Mouse (Mus musculus) common myeloid progenitor, adult 5-6 weeks (primary cell): ENCODE measurements at regions not wholly inside any gene's neighbourhood (a gene's known extent, or its start where the extent isn't known, plus 50 kb on each side); places are given as distances from the start of the nearest gene placed in this dataset.

Source experiments
- ATAC-seq: replicated peaks from 2 replicates; pipeline ENCODE4 v1.8.0; 2016; ENCODE audit warnings: low read depth, mild to moderate bottlenecking, moderate TSS enrichment, inconsistent platforms; ENCODE audit not compliant: poor library complexity, severe bottlenecking

DNA sequence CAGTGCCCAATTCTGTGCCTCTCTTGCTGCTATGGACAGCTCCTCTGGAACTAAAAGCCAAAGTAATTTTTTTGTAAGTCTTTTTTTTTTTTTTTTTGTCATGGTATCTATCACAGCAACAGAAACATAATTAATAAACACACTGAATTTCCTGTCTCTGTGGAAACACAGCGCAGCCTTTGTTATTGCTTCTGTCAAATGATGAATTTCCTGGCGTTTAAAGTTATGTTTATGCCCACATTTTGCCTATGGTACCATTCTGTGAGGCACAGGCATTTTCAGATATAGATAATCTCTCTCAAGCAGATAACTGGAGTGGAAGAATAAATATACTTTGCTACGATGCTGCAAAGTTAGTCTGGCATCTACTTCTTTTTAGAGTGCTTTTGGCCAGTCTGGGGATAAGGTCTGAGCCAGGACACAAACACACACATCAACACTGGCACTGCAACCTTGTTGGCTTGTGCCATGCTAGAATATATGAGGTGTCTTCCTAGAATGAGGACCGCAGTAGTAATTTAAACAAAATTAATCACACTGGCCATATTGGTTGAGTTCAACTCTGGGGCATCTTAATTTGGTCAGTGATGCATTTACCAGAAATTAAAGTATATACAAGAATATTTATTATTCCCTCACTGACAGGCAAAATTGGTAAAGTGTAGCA lies 227.9 kb upstream of the Gk2 start:
- ATAC-seq: no peak

DNA sequence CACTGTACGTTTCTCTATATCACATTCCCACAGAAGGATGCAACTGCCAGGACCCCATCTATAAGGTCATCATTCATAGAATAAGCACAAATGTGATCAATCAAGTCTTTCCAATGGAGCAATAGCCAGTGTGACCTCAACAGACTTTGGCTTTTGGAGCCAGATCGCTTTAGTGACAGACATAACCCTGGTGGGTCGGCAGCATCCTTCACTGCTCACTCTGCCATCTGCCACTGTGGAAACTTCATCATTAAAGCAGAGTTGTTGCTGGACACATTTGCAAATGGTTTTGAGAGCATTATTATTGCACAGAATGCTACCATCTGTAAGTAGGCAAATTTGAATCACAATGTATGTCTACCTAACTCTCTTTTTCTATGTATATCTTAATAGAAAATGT lies 212.9 kb upstream of the Gk2 start:
- ATAC-seq: no peak

DNA sequence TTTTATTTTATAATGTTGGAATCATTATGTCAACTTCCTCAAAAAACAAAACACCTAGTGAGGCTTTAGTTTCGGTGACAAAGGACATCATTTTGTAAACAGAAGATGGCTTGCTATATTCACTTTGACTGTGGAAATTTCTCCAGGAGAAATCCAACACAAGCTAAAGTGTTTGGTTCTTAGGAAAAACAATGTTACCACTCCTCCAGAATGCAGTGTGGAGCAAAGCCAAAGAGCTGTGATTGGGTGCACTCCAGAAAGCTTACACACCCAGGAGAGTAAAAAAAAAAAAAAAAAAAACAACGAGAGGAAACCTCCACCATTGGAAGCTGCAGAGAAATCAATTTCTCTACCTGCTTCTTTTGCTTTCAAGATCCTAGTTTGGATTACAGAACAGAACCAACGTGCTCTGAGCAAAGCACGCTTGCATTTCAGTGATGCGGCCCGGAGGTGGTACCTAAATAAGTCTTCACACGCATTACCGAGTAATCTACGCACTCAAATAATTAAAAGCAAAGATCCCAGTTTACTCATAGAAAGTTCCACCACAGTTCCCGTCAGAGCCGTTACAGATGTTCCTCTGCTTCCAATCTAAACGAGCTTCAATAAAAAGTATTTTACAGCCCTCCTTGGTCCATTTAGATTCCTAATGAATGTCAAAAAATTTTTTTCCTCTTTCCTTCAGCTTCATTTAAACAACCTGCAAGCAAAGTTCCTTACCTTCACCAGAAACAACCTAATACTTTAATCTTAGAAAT lies 199.5 kb upstream of the Gk2 start:
- no peak for ATAC-seq

DNA sequence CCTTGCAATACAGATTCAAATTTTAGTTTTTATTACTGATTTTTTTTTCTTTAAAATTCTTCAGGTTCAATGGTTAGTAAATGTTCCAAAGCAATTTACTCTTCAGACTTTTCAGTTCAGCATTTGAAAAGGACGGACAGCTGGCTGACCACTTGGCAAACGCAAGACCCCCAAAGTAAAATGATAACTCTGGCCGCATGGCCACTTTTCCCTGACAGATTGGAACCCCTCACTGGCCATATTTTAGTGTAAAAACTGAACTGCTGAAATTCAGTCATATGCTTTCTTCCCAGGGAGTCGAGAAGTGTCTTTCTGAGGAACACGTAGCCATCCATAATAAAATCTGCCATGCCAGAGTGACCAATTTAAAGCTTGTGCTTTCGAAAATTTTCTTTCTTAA lies 198.4 kb upstream of the Gk2 start:
- ATAC-seq: no peak

DNA sequence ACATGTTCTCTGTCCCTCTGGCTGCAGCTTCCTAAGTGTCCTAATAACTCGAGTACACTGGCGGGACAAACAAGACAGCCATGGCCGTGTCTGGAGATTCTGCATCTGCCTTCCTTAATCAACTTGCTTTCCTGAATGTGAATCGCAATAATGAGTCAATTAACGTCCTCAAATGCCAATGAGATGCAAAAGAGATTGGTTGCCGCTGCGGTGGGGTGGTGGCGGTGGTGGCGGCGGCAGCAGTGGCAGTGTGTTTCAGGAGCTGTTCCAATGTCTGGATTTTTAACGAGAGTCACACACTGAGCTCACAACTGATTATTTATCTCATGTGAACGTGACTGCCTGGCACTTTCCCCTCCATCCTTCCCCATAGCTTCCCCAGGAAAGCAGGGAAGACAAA lies 197.6 kb upstream of the Gk2 start:
- ATAC-seq: no peak

DNA sequence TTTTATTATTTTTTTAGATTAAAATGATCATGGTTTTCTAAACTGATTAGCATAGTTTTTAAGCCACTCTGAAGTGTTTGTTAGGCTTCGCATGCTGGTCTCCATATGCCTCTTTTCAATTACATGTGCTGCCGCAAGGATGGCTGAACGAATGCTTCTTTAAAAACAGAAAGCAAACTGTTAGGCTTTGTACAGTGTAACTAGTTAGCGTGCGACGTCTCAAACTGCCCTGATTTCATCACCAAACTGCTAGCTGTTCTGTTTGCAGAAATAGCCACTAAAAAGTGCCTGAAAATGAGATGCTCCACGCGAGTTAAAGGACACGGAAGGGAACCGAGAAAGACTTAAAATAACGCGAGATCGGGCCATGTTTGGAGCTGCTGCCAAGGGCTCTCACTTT lies 185.4 kb upstream of the Gk2 start:
- no peak for ATAC-seq

DNA sequence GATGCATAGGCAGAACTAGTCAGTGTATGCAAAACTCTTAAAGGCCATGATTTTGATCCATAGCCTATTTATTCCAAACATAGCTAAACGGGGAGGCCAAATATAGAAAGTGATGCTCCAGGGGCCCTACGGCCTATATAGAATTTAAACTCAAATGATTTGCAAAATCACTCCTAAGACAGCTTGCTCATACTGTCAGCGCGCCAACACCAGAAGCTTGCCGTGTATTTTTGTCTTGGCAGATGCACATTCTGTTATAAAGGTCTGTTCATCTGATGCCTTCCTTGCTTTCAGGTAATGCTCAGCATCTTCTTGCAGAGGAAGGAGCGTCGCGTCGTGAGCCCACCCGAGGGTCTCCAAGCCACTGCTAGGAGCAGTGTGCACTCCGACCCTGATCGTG lies 184.8 kb upstream of the Gk2 start:
- ATAC-seq: no peak

DNA sequence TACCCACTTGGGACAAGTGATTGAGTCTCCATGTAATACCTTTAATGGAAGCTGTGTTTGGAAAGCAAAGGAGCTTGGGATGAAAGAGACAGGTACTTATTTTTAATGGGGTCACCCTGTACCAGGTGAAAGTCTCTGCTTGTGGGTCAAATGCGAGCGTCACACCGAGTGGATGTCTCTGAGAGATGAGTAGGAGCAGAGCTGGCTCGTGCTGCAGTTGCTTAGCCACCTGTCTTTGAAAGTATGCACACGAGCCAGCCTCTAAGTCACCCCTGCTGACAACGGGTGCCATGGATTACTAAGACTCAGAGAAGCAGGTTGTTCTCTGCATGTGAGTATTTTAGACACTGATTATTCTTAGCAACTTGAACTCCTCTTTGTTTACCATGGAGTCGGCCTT lies 179.5 kb upstream of the Gk2 start:
- no peak for ATAC-seq

DNA sequence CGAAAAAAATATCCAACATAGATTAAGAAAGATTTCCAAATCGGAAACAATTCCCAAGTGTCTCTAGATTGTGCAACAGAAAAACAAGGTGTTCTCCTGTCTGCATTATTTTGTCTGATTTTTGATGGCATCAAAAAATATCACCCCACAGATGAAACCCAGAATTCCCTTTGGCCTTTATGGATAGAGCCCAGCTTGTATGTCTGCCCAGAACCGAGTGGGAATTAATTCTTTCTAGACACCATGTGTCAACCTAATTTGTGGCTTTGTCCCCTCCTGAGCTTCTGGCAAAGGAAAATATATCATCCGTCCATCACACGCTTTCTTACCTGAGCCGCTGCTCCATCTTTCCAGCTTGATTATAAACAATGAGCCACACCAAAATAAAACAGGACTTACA lies 176.9 kb upstream of the Gk2 start:
- no peak for ATAC-seq

DNA sequence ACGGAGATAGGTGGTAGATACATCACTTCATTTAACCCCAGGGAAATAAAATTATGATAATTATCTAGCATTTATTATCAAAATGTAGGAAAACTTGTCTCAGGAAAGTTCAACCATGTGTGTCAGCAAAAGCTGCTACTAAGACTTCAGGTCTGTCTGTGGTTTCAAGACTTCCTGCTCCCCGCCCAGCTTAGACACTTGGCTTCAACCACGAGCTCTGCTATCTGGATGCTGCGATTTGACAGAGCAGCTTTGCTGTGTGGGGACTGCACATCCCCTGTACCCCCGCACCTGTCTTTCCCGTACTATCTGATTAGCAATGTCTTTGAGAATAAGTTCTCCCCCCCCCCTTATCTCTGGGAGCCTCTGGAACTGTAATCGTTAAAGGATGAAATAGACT lies 176.0 kb upstream of the Gk2 start:
- peak; percentile 95 for ATAC-seq

DNA sequence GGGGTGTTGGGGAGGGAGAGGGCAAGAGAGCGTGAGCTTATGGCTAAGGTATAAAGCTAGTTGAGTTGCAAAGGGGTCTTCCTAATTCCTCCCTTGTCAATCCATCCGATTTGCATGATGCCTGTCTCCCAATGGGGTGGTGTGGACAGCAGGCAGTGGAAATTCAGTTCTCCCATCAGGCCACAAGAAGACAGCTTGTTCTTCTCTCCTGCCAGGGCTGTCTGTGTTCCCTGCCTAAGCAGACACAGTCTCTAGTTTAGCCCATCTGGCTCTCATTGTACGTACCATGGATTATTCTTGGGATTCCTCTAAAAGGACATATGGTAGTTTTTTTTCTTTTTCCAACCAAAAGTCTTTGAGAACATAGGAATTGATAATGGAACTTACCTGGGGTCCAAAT lies 168.4 kb upstream of the Gk2 start:
- ATAC-seq: no peak

DNA sequence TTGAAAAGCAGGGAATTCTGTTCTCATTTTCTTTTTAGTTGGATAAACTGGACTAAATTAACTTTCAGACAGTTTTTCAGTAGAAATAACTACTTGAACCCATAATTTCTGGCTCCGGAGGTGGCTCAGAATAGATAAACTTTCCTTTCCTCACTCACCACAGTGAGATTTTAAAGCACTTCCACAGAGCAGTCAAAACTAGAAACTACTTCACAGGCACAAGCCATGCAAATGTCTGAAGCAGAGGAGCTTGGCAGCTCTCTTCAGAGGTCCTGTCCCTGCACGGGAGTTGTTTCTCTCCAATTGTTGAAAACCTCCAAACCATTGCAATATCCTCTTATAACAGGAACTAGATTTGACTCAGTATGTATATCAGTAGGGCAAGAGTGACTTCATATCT lies 163.1 kb upstream of the Gk2 start:
- ATAC-seq: no peak

DNA sequence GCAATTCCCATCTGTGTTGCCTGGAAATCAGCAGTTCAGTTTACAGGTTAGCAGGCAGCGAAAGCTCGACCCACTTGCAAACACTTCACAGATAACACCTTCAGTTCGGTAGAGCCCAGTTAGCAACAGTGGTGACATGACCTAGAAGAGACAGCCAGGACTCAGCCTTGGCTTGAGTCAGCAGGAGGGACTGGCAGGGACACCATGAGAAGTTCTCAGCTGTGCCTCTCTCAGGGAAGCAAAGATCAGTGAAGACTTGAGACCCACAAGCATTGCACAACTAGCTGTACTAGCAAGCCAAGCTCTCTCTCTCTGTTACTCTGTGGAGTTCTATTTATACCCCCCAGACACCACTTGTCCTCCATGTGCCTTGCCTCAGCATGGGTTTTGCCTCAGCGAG lies 161.6 kb upstream of the Gk2 start:
- no peak for ATAC-seq

DNA sequence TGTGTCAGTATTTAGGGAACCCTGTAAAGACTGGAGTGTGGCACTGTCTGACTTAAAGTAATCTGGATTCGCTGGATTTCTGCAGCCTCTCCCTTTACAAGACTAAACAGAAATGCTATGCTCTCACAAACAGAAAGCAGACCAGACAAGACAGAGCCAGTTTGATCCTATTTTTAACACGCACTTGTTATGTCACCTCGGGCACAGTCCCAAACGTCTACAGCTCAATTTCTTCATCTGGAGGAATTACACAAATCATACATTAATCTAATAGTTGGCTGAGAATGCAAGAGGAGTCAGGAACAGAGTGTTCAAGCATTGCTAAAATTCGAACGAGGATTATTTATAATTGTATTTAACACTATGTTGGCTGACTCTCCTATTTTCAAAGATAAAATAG lies 145.4 kb upstream of the Gk2 start:
- no peak for ATAC-seq

DNA sequence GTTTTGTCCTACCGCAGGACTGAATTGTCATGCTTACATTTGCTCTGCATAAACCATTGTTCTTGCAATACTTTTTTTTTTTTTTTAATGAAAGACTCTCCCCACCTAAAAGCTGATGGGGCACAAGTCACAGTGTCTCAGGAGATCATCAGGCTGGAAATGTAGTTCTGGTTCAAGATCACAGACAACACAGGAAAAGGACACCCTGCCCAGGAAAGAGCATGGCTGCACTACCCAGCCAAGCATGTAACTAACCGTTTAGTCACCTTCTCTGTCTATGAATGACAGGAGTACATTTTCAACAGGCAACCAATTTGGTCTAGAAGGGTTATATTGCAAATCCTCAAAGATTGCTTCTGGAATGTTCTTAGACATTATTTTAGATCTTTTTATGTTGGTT lies 144.6 kb upstream of the Gk2 start:
- no peak for ATAC-seq

DNA sequence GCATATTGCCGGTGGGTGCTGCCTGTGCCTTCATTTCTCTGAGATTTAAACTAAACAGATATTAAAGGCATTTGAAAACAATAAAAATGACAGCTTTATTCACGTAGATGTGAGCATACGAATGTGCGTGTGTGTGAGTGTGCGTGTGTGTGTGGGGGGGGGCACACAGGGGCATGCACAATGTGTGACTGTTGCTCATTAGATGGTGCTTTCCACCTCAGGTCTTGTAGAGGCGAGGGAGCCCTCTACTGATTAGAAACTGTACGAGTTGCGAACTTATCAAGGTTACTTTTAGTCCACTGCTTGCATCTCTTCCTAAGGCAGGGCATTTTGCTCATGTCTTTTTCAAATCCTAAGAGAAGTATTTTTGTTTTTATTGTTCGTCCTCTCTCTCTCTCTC lies 141.9 kb upstream of the Gk2 start:
- no peak for ATAC-seq

DNA sequence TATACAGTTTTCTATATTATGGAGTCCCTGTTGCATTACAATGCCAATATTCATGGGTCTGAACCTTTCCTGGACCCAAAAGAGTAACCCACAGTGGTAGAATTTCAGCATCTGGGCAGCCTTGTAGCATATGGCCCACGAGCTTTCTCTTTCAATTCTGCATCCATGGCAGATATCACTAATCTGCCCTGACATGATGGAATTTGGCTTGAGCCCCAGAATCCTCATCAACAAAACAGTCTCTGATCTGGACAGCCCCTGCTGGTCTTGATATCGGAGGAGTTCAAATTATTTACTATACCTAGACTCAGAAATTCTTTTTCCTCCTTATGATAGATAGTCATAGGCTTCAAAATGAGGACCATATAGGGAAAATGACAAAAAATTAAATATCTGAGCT lies 139.1 kb upstream of the Gk2 start:
- no peak for ATAC-seq

DNA sequence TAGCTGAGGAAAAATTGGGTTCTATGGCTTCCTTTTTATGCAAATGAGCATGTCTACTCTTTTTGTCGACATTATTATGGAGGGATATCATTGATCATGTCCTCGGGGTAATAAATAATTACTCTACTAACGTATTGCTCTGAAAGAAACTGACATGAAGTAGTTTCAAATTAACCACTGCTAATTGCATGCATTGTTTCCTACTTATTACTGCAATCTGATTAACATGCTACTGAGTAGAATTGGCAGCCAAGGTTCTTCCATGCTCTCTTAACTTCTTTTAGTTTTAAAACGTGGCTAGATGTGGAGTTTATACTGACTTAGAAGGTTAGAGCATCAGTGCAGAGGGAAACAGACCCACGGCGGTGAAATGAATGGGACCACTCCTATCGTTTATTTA lies 137.3 kb upstream of the Gk2 start:
- ATAC-seq: no peak

DNA sequence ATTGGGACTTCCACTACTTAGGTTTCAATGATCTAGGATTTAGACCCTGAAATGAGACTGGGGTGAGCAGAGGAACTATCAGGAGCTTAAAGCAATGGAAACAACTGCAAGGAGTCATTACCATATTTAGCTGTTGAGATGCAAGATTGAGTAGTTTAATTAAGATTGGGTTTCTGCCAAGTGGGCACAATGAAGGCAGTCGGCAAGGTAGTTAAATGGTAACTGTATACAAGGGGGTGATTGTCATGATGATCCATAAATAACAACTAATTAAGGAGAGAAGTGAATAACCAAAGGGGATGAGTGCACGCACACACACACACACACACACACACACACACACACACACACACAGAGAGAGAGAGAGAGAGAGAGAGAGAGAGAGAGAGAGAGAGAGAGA lies 125.7 kb upstream of the Gk2 start:
- ATAC-seq: no peak

DNA sequence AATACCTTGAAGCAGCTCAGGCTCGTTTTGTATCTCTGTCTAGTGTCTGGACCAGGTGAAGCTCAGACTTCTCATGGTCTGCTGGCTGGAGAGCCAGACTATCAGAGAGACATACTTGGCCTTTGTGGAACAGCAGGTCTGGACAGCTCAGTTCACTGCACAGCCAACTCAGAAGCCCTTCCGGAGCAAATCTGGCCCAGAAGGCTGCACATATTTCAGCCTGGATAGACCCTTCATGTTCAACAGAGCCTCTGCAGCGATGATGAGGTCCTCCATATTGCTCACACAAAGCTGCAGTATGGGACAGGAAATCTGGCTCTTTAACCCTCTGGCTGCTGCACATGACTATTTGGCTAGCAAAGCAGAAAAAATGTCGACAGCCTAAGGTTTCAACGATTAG lies 108.7 kb upstream of the Gk2 start:
- ATAC-seq: no peak

DNA sequence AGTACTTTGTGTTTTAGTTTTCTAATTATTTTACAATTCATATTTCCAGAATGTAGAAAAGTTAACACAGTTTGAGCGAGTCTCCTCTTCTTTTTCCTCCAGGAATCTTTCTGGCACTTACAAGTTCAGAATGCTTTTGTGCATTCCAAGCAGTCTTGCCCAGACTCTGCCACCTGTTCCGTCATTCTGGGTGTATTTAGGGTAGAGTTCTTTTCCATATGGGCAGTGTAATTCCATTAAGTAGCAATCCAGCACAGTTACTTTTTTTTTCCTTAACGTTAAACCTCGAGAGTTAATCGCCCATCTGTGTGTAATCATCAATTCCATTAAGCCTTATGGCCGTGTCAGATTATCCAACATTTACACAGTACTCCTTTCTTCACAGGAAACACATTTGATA lies 106.9 kb upstream of the Gk2 start:
- no peak for ATAC-seq

DNA sequence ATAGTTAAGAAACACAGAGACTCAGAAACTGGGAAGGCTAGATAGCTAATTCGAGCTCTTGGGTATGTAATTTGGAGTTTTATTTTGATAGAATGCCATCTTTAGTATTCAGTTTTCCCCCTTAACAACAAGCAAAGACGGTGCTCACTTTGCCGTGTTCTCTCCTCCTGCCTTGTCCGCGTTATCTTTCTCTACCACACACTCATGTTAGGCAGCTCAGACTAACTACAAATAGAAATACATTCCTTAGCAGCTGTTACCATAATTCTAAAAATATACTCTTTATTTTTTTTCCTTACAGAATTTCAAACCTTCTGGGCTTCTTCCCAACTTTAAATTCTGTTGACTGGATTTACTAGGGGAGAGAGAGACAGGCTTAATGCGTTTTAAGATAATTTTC lies 97.5 kb upstream of the Gk2 start:
- no peak for ATAC-seq
